Mouse (Mus musculus) spleen, postnatal 36 days (tissue): ENCODE data around the gene Sox5.

Source experiments
- DNase-seq, 2 experiments: peaks; one replicate each; pipeline ENCODE4 v3.0.0; 2022; ENCODE audit warnings: low spot score in 2 of 2, mixed read lengths in 1 of 2

Gene Sox5

DNA sequence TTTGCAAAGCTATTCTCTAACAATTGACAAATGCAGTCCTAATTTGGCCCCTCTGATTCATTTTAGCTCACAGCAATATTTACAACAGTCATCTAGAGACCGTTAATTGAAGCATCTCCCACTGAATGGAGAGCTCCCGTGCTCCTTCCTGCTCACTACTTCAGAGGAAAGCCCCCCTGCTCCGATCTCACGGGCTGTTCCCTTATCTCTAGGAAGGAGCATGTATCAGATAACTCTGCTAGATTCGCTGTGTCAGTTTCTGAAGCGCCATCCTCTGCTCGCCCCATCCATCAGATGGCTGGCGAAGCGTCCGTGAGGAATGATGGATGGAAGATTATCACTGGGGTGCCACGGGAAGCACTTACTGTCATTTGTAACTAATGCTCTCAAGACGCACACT is 926.4 kb downstream of the Sox5 start:
- DNase-seq: no peak

DNA sequence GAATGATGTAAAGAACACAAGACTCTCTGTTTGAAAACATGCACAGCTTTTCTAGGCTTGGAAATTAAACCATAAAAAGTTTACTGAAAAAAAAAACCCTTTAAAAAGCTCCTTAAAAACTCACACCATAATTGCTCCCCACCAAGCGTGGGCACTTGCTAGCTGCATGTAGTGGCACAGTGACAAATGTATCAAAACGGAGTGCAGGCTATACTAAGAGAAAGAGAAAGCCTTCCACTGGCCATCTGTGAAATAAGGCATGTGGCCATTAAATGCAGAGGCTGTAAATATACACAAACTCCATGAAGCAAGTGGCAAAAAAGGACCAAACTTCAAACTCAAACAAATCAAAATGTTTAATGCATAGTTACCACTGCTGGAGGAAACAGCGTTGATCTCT is 927.7 kb downstream of the Sox5 start:
- no peak for DNase-seq

GRCm38 (mm10) chr6:143845761-143846160 is 936.0 kb downstream of the Sox5 start:
- DNase-seq: no peak

DNA sequence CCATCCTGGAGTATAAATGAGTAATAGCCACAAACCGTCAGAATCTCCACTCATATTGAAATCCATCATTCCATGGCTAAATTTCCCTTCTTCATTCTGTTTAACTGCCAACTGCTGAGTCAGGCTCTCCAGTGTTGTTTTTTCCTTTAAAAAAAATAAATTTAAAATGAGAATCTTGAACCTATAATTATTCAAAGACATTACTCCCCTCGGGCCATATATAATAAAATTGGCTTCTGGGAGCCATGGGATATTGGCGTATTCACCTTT is 937.1 kb downstream of the Sox5 start:
- DNase-seq: no peak

DNA sequence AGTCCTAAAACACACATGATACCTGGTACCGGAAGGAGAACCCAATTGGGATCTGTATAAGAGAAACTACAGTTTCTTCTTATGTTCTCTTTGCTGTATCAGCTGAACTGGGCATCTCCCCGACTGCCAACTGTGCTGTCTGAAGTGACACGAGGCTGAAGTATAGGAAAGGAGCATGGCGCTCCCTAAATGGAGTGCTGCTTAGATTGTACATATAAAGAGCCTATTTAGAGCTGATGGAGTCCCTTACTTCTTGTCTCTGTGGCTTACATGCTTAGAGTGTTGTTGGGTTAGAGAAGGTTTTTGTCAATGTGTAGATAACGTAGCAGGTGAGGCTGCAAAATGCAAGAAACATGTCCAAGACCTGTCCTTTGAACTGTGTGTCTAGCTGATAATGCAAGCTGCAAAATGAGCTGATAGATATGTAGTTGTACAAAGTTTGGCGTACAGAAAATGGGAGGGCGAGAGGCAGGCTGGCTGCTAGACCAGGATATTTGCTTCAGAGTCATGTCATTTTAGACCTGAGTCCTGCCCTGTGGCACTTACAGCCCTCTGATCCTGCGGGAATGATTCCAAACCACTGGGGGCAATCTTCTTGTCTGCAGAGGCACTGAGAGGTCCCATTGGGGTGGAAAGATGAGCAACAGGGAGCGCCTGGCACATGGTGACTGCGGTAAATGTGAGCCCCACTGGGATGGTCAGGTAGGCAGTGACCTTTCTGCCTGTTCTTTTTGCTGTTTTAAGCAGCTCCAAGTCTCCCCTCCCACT is 937.7 kb downstream of the Sox5 start:
- DNase-seq: no peak

DNA sequence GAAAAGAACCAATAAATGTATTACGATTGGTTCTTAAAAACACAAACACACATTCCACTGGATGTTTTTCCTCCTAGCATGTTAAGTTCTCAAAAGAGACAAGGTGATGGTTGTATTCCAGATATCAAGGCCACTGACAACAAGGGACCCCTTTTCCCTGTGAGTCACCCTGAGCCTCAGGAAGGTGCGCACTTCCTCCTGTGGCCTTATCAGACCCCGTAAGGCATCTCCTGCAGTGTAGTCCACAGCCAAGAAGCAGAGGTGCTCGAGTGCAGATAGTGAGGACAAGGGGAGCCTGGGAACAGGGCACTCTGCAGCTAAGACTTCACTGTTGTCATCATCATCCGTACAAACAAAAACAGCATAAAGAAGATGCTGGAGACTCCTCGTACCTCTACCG is 939.8 kb downstream of the Sox5 start:
- peak in 1 of 2 experiments; percentile 10 for DNase-seq

GRCm38 (mm10) chr6:143841109-143841638 is 940.6 kb downstream of the Sox5 start:
- no peak for DNase-seq

- no peak for DNase-seq
These were observed 943.2 kb downstream of the Sox5 start for GRCm38 (mm10) chr6:143838384-143839076.

- DNase-seq: no peak
These were observed 946.4 kb downstream of the Sox5 start for GRCm38 (mm10) chr6:143835331-143835730.

- DNase-seq: no peak
These were observed 947.8 kb downstream of the Sox5 start for GRCm38 (mm10) chr6:143833986-143834385.

GRCm38 (mm10) chr6:143833182-143833558 is 948.6 kb downstream of the Sox5 start:
- peak; percentile 4 to 13 for DNase-seq

GRCm38 (mm10) chr6:143832483-143833181 is 949.1 kb downstream of the Sox5 start:
- DNase-seq: peak in 1 of 2 experiments; percentile 2

- DNase-seq: no peak
These were observed 950.5 kb downstream of the Sox5 start for GRCm38 (mm10) chr6:143831246-143831645.

DNA sequence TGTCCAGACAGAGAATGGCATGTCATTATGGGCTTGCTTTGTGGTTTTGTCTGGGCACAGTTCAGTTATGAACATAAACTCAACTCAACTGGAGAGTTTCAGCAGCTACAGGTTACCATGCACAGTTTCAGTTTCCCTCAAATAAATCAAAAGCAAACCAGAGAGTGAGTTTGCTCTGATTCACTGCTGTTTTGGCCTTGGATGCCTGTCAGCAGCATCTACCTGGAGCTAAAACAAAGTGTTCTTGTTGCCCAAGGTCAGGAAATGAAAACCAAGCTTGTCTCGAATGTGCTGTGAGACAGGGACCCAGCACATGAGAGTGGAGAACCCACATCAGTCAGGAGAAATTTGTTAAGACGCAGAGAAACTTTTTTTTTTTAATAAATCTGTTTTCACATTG is 951.6 kb downstream of the Sox5 start:
- DNase-seq: no peak

DNA sequence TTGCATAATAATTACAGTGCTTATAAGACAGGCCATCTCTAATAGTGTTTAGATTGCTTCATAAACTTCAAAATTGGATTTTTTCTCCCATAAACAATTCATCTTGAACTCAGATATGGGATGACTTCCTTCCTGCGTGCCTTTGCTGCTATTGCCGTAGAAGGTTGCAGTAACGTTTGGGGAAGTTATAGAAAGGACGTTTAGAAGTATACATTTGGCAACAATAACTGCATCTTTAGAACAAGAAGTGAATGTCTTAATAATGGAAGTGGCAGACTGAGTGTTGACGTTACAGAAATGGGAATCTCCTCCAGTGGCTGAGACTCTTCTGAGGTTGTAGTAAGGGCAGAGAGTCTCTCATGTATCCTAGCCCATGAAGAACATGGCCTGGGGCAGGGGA is 955.0 kb downstream of the Sox5 start:
- DNase-seq: no peak

GRCm38 (mm10) chr6:143825966-143826365 is 955.8 kb downstream of the Sox5 start:
- DNase-seq: no peak

- DNase-seq: no peak
These were observed 956.7 kb downstream of the Sox5 start for GRCm38 (mm10) chr6:143825086-143825485.

GRCm38 (mm10) chr6:143788446-143788845 is 993.3 kb downstream of the Sox5 start:
- DNase-seq: no peak

DNA sequence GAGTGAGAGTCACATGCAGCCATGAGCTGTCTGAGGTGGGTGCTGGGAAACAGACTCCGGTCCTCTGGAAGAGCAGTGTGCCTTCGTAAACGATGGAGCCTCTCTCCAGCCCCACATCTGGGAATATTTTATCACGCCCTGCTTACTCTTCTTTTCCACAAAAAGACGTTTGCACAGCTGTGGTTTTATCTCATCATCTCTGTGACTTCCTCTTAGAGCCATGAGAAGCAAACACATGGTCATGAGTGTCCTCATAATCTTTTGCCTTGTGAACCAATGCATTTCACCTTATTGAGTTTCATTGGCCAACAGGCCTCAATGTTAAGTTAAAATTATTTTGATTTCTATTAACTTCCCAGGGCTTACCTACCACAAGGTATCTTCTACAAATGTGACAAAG is 994.4 kb downstream of the Sox5 start:
- no peak for DNase-seq

DNA sequence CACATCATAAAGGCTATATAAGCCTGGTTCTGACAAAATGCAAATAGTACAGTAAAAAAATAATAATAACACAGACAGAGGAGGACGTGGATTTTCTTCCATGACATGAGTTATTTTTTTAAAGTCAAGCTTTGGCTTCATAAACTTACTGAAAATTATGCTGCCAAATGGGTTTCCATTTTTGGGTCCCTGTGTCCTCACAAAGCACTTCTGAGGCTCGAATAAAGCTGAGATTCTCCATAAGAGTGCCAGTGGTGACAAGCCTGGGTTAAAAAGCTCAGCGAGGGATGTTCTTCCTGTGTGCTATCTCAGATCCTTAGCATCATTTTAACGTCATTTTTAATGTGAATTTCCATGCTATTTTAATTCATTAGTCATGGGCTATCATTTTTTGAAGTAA is 996.1 kb downstream of the Sox5 start:
- no peak for DNase-seq
